Mouse (Mus musculus) inflammation-experienced regulatory T-cells (primary cell): ENCODE data around the gene Mink1. TPM values are rescaled to one million over a fixed set of nuclear protein-coding genes. Genes with fewer than 3 reads are reported as not detected.

ENCODE experiments used
- polyA plus RNA-seq, 2 experiments: library from polyadenylated mRNA; unstranded; fragments of 100-300 nt; shearing (Covaris generic); gene quantifications; one replicate each; pipeline ENCODE4 v1.2.1; 2017

The Mink1 gene
- polyA plus RNA-seq, result 10 to 100 TPM; 15.9 to 22.2 TPM

DNA sequence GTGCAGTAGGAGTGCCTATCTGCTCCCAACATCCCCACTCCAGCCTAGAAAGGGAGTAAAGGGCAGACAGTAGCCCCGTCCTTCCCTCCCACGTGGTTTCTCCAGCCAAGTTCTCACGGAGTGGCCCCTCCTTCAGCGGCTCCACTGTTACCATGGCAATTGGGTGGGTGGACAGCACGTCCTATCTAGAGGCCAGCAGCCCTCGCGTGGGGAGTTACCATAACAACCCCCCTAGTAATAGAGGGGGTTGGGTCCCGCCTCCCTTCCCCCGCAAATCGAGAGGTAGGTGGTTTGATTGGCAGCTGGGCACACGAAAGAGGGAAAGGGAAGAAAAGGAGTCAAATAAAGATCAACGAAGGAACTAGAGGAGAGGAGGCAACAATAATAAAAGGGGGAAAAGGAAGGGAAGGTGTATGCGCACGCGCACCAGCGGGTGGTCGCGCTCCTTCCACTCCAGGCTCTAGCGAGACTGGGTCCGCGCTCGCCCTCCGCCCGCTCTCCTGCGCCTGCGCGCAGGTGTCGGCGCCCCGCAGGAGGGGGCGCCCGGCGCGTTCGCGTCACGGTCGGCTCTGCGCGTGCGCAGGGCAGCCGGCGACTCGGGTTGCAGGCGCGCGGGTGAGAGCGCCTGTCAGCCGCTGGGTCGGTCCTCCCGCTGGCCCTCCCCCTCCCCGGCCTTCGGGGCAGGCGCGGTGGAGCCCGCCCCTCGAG lies at the start of gene Mink1:
Gene Mink1 (plus strand): TSS at position 595 of the 708 bp plus-strand sequence.

DNA sequence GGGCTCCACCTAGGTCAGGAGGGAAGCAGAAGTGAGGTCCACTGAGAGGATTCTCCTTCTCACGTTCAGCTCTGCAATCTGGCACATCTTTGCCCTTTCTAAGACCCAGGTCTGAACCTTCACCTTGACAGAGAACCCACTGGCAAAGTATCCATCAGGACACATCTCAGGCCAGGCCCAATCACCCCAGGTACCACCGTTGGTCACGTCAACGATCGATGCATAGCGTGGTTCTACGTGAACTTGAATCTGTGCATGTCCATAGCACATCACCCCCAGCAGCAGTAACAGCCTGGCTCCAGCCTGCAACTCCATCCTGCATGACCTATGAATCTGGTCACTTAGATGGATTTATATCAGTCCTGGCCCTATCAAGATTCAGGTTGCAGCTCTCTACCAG lies 48.4 kb upstream of the Mink1 start, which contains the start of gene Vmo1:
Gene Vmo1 (minus strand): TSS at position 329 of the 400 bp plus-strand sequence.

DNA sequence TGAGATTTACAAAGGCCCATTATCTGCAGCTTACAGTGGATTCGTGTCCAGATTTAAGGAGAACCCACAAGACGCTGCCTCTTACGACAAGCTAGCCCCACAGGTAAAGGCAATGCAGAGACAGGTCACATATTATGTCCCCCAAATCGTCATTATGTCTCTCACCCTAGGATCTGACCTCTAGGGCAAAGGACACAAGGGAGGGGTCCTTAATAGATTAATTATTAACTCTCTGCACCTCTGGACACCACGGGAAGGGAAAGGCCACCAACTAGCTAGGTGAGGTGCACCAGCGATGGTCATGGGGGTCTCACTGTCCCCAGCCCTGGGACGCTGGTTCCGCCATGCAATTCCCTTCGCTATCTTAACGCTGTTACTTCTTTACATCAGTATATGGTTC lies 43.8 kb upstream of the Mink1 start, which contains the start of gene Gltpd2:
Gene Gltpd2 (plus strand): TSS at position 274 of the 400 bp plus-strand sequence.

DNA sequence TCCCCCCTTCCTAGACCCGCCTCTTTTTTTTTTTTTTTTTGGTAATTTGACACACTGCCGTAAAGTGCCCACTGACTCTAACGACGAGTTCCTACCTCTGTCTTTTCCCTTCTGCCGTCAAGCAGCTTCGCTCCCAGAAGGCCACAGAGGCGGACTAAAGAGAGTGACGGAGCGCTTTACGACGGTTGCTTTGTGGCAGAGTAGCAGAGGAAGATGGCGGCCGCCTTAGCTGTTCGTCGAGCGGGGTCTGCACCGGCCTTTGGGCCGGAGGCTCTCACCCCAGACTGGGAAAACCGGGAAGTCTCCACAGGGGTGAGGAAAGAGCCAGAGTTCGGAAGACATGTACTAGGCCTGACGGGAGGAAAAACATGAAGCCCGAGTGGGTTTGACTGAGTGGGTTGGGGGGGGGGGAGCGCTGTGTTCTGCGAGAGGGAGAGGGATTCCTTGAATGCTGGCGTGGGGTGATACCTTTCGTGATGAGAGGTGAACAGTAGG lies 37.5 kb upstream of the Mink1 start, which contains the start of gene Psmb6:
Gene Psmb6 (plus strand): TSS at position 184 of the 495 bp plus-strand sequence.

DNA sequence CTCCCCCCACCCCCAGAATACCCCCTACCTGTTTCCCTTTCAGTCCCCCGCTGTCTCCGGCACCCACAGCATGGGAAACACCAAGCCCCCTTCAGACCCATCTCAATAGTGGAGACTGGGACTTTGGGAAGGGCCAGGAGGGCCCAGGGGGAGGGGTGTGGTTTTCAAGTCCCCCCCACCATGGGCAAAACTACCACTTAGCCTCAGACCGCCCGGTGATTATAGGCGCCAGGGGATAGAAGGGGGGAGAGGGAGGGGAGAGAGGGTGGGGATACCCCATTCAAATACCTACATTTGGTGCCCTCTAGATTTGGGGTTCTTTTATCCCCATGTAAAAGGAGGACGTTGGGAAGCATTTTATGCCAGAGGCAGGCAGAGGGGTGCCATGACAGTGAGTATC lies 29.8 kb upstream of the Mink1 start, which contains the start of gene Gm40193:
Gene Gm40193 (minus strand): TSS at position 101 of the 400 bp plus-strand sequence.

DNA sequence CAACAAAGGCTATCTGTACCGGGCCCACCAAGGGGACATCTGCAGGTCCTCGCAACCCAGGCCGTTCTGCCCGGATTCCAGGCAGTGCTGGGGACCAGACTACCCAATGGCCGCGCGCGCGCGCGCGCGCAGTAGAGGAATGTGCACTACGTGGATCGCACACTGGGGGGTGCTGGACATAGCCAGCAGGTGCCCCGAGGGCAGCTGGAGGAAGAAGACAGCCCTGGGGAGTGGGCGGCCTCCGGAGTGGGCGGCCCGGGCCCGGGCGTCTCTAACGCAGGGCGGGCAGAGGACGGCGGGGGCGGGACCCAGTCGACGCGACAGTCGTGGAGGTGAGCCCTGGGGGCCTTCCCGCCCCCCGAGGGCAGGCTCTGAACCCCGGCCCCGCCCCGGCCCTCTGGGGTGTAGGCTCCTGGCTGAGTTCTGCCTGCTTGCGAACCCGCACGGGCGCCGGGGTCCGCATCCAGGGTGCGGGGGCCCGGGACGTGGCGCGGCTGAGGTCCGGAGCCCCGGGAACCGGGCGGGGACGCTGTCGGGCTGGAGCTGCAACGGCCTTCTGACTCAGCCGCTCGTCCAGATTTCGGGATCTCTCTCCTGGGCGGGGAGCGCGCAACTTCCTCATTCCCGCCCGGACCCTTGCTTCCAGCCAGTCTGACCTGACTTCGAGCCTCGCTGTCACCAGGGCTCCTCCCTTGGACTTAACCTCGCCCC lies 22.6 kb upstream of the Mink1 start, which contains the start of gene Pld2:
Gene Pld2 (plus strand): TSS at position 188 of the 711 bp plus-strand sequence.

DNA sequence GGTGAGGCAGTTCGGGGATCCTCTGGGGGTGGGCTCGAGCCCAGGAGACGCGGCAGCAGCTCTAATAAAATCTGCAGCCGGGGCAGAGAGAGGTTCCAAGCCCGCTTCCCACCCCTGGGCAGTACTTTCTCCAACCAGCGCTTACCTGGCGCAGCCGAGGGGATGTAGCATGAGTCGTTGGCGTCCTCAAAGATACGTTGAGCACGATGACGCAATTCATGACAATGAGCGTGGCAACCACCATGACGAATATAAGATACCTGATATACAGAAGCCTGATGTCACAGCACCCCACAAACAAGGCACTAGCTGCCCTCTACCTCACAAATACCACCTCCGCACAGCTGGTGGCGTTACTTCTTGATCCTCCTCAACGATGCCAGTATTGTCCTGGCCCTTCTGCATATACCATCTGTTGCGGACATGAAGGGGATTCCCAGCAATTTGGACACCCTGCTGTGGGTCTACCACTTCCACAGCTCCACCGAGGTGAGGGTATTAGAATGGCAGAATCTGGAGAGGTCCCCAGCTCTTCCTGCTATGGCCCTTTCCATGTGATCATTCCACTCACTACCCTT lies 52.9 kb downstream of the Mink1 start, which contains the start of gene 4930544D05Rik:
Gene 4930544D05Rik (plus strand): TSS at position 333 of the 578 bp plus-strand sequence.

DNA sequence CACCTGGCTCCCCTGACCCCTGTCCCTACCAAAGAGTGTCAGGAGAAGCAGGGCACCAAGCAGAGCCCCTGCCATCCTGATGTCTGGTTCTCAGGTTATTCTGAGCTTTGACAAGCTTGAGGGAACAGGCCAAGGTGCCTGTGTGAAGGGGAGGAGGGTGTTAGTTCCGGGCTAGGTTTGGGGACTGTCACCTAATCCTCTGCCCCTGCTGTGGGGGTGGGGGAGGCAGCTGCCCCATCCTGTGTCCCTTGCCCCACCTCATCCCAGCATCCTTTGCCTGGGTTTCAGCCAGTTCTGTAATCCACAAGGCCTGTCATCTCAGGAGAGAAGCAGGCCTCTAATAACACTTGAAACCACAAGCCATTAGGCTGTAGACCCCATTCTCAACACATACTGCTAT lies 56.4 kb downstream of the Mink1 start, which contains the start of gene Chrne:
Gene Chrne (minus strand): TSS at position 116 of the 400 bp plus-strand sequence.

DNA sequence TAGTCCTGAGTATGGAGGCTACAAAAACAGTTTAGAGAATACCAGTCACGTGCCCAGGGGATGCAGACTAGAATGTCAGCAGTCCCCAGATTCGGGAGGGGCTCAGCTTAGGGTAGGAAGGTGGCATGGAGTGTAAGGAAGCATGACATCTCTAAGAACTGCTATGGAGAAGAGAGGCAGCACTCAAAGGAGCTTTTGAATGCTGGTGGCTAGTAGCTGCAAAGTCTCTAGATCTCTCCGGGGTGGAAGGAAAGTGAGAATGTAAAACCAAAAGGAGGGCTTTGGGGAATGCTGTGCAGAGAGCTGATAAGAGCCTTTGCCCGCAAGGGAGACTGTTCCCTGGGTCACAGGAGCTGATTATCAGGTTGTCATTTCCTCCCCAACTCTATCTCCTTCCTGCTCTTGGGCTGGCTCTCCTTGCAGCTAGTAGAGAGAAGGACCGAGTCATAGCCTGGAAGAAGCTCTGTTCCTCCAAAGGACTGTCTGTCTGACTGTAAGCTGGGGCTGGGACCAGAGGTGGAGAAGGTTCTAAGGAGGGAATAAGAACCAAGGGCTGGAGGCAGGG lies 76.1 kb downstream of the Mink1 start, which contains the start of gene Gp1ba:
Gene Gp1ba (plus strand): TSS at position 409 of the 565 bp plus-strand sequence.

DNA sequence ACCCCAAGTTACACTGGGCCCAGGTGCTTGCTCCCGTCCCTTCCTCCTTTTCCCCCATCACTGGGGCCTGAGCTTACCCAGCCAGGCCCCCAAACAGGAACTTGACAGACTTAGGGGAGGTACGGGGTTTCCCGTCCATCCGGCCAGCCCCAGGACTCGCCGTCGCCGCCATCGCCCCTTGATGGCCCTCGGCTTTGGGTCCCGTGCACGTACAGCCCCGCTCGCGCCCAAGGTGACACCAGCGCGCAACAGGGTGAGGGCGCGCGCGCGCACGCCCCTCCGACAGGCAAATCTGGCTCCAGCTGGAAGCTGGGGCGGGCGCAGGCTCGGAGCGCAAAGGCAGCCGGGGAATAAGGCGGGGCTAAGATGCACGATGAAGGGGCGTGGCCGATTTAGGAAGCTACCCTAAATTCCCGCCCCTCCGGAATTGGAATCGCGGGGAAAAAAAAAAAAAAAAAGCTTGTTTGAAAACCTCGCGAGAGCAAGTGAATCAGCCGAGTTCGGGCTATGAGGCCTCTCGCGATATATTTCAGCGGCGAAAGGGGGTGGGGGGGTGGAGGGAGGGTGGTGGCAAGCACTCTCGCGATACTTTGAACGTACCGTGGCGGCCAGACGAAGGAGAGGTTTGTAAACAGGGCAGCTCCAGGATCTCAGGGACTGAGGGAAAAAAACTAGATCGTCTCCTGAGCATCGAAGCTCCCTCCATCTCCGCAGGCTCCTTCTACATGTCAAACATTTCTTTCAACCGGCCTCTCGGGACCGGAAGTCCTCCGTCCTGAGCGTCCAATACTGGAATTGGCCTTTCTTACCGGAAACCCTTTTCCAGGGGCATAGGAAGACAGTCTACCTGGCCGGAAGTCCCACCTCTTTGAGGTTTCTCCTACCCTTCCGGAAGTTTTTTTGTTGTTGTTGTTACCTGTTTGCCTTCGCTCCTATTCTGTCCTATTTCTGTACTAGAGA lies 84.3 kb downstream of the Mink1 start, which contains the start of the genes Rnf167 and Slc25a11:
Gene Rnf167 (plus strand): TSS at position 545 of the 960 bp plus-strand sequence.
Gene Slc25a11 (minus strand): TSS at position 789 of the 960 bp plus-strand sequence.

DNA sequence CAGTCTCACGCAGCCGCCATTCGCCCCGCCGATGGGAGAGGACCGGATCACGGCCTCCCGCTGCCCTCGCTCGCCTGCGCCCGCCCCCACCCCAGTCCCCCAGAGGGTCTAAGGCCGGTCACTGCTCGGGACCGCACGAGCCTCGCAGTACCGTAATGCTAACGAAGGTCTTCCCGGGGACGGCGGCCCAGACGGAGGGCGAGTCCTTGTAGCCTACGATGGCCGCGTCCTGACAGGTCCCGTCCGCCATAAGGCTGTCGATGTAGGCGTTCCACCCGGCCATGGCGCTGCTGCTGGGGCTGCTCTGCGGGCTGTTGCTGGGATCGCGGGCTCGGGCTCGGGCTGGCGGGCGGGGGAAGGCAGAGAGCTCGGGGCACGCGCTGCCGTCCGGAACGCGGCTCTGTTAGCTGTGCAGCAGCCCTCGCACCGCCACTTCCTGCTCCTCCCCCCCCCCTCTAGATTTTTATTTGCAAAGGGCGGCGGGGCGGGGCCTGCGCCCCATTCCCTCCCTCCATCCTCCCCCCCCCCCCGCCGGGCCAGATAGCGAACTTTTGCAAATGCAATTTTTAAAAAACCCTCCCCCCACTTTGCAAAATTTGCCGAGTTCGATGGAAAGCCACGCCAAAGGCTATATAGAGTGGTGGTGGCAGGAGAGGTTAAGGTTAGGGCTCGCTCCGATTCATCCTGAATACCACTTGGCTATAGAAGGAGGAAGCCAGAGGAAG lies 91.7 kb downstream of the Mink1 start, which contains the start of gene Pfn1:
Gene Pfn1 (minus strand): TSS at position 447 of the 725 bp plus-strand sequence.

DNA sequence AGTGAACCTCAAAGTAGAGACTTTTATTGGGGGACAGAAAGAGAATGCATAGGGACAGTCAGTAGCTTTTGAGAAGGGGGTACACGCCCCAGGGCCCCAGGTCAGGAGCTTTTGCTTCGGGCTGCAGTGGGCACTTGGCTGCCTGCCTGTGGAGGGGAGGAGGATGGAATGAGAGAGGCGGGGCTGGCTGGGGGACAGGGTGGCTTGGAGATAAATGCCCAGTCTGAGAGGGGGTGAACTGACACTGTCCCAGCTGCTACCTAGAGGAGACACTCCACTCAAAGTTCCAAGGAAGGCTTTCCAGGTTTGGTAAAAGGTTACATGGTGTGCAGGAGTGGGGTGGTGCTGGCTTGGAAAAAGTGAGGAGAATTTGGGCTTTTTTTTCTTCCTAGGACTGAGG lies 94.3 kb downstream of the Mink1 start, which contains the start of gene Eno3:
Gene Eno3 (plus strand): TSS at position 239 of the 400 bp plus-strand sequence.

Other genes starting within 250 kb of the Mink1 start
- gene Alox12e, start 240.3 kb upstream of the Mink1 start, polyA plus RNA-seq, result 1 to 10 TPM in 1 of 2 experiments, under 1 TPM in 1; 0.22 to 1.6 TPM
- under 1 TPM; 0.24 to 0.53 TPM for gene Alox15, start 210.8 kb upstream of the Mink1 start, polyA plus RNA-seq
- 10 to 100 TPM; 11.5 to 13.4 TPM for gene Pelp1, start 152.8 kb upstream of the Mink1 start, polyA plus RNA-seq
- 100 to 1,000 TPM; 249 to 281 TPM for gene Arrb2, start 130.2 kb upstream of the Mink1 start, polyA plus RNA-seq
- gene Med11, start 111.0 kb upstream of the Mink1 start, polyA plus RNA-seq, result 10 to 100 TPM; 72.7 to 76.5 TPM
- gene Zmynd15, start 103.4 kb upstream of the Mink1 start, polyA plus RNA-seq, result not detected
- gene Cxcl16, start 102.9 kb upstream of the Mink1 start, polyA plus RNA-seq, result 1 to 10 TPM in 1 of 2 experiments, under 1 TPM in 1; 0.19 to 1.3 TPM
- gene Tm4sf5, start 57.6 kb upstream of the Mink1 start, polyA plus RNA-seq, result 1 to 10 TPM; 2.2 to 2.9 TPM
- not detected for gene Vmo1, start 48.3 kb upstream of the Mink1 start, polyA plus RNA-seq
- gene Gltpd2, start 43.7 kb upstream of the Mink1 start, polyA plus RNA-seq, result not detected
- 100 to 1,000 TPM; 312 to 326 TPM for gene Psmb6, start 37.5 kb upstream of the Mink1 start, polyA plus RNA-seq
- not detected for gene Gm40193, start 29.9 kb upstream of the Mink1 start, polyA plus RNA-seq
- gene Pld2, start 22.8 kb upstream of the Mink1 start, polyA plus RNA-seq, result 10 to 100 TPM in 1 of 2 experiments, 1 to 10 TPM in 1; 6.9 to 10.1 TPM
- gene 4930544D05Rik, start 53.0 kb downstream of the Mink1 start, polyA plus RNA-seq, result under 1 TPM; 0.20 to 0.78 TPM
- gene Chrne, start 56.3 kb downstream of the Mink1 start, polyA plus RNA-seq, result 1 to 10 TPM; 1.0 to 1.2 TPM
- gene Gp1ba, start 76.2 kb downstream of the Mink1 start, polyA plus RNA-seq, result under 1 TPM; 0.17 to 0.18 TPM
- 100 to 1,000 TPM; 350 to 474 TPM for gene Rnf167, start 84.4 kb downstream of the Mink1 start, polyA plus RNA-seq
- gene Slc25a11, start 84.6 kb downstream of the Mink1 start, polyA plus RNA-seq, result 100 to 1,000 TPM; 164 to 182 TPM
- gene Pfn1, start 91.8 kb downstream of the Mink1 start, polyA plus RNA-seq, result 1,000 to 10,000 TPM; 4,492 to 4,564 TPM
- 10 to 100 TPM; 24.7 to 43.8 TPM for gene Eno3, start 94.3 kb downstream of the Mink1 start, polyA plus RNA-seq
- gene Spag7, start 106.5 kb downstream of the Mink1 start, polyA plus RNA-seq, result 10 to 100 TPM; 75.8 to 87.1 TPM
- gene Camta2, start 125.2 kb downstream of the Mink1 start, polyA plus RNA-seq, result 10 to 100 TPM; 45.4 to 63.7 TPM
- gene Inca1, start 137.3 kb downstream of the Mink1 start, polyA plus RNA-seq, result 1 to 10 TPM in 1 of 2 experiments, not detected in 1; 1.4 TPM
- 1 to 10 TPM; 1.4 to 2.1 TPM for gene Kif1c, start 137.7 kb downstream of the Mink1 start, polyA plus RNA-seq
- 1 to 10 TPM; 8.9 to 9.4 TPM for gene Zfp3, start 201.3 kb downstream of the Mink1 start, polyA plus RNA-seq
- 1 to 10 TPM in 1 of 2 experiments, not detected in 1; 1.1 TPM for gene Scimp, start 249.7 kb downstream of the Mink1 start, polyA plus RNA-seq